Mouse (Mus musculus) liver, adult 2 months (tissue): ENCODE measurements around the gene Map3k19.

ENCODE experiments used
- CTCF ChIP-seq: fragments of 200-500 bp; IDR thresholded peaks from 2 replicates; pipeline ENCODE4 v1.5.1; 2011; ENCODE audit warnings: low read depth, low read length, control low read depth
- POLR2A ChIP-seq: fragments of 200-500 bp; IDR thresholded peaks from 2 replicates; pipeline ENCODE4 v1.6.1; 2011; ENCODE audit warnings: low read length, control low read depth; ENCODE audit not compliant: insufficient read depth; ENCODE audit errors: extremely low read depth

DNA sequence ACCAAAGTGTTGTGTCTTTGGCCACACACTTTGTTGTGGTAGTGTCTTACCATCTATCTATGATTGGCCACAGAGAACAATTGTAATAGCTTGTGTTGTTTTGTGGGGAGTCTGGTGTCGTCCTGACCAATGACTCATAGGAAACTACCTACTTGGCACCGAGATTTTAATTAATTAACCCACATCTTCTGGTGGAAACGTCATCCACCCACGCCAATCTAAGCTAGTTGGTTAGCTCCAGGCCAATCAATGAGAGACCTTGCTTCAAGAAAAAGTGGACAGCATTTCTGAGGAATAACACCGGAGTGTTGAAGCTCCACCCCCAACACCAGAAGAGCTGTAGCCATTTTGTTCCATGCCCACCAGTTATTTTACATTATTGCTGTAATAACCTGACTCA lies 7.1 kb upstream of the Map3k19 start:
- TF ChIP-seq CTCF (no peak), POLR2A (no peak)
